Mouse (Mus musculus) bone marrow macrophage, adult 2 months (primary cell): ENCODE results near the gene March1.

ENCODE experiments used
- CTCF ChIP-seq: IDR thresholded peaks from 2 replicates; pipeline ENCODE4 v1.5.1; 2012; ENCODE audit warnings: low read depth, mild to moderate bottlenecking, low read length, moderate library complexity
- POLR2A ChIP-seq: IDR thresholded peaks from 2 replicates; pipeline ENCODE4 v1.6.1; 2012; ENCODE audit warnings: mild to moderate bottlenecking, low read depth, low read length, borderline replicate concordance

DNA sequence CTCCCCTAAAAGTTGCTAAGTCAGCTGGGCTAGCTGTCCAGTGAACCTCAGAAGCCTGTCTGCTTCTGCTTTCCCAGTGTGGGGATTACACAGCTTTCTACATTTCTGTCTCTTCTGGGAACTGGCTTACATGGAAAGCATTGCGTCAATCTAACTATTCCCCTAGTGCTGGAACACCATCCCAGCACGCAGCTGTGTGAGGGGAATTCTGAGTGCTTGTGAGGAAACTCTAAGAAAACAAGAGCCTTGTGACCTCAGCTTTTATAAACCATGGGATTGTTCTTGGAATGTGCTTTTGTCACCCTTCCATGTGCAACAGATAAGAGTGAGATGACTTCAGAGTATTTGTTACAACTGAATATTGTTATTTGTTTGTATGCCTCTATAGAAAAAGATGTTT, 876.8 kb downstream of the March1 start:
- TF ChIP-seq CTCF (no peak), POLR2A (no peak)
